Mouse (Mus musculus) heart, embryonic 12.5 days (tissue): ENCODE measurements at regions not wholly inside any gene's neighbourhood (a gene's known extent, or its start where the extent isn't known, plus 50 kb on each side); places are given as distances from the start of the nearest gene placed in this dataset.

Experiments used
- ATAC-seq: fragments of 200-750 bp; cut with Nextera tagmentation; 2 replicates; pipeline ENCODE4 v1.8.0; 2017; ENCODE audit warnings: moderate TSS enrichment, moderate library complexity; ENCODE audit not compliant: insufficient number of reproducible peaks, low FRiP score
- H3K27ac ChIP-seq: fragments of 300-500 bp; sonication (generic); 2 replicates; pipeline ENCODE4 v1.5.1; 2016; ENCODE audit warnings: mild to moderate bottlenecking, moderate library complexity; ENCODE audit not compliant: poor library complexity, severe bottlenecking
- H3K27me3 ChIP-seq: fragments of 300-500 bp; sonication (generic); replicated peaks from 2 replicates; pipeline ENCODE4 v1.6.1; 2016; ENCODE audit warnings: mild to moderate bottlenecking, moderate library complexity
- H3K36me3 ChIP-seq: fragments of 300-500 bp; sonication (generic); 2 replicates; pipeline ENCODE4 v1.6.1; 2016; ENCODE audit warnings: mild to moderate bottlenecking, moderate library complexity
- H3K4me1 ChIP-seq: fragments of 300-500 bp; sonication (generic); replicated peaks from 2 replicates; pipeline ENCODE4 v1.6.1; 2016; ENCODE audit warnings: mild to moderate bottlenecking
- H3K4me2 ChIP-seq: fragments of 300-500 bp; sonication (generic); 2 replicates; pipeline ENCODE4 v1.6.1; 2016; ENCODE audit warnings: mild to moderate bottlenecking, moderate library complexity
- H3K4me3 ChIP-seq: fragments of 300-500 bp; sonication (generic); 2 replicates; pipeline ENCODE4 v1.5.1; 2016; ENCODE audit warnings: mild to moderate bottlenecking
- H3K9ac ChIP-seq: fragments of 300-500 bp; sonication (generic); 2 replicates; pipeline ENCODE4 v1.6.1; 2016; ENCODE audit warnings: mild to moderate bottlenecking, moderate library complexity
- H3K9me3 ChIP-seq: fragments of 300-500 bp; sonication (generic); replicated peaks from 2 replicates; pipeline ENCODE4 v1.6.1; 2016; ENCODE audit warnings: mild to moderate bottlenecking, moderate library complexity
- WGBS: fragments of 180-500 bp; shearing (Covaris S2); methylation state at CpG from one replicate; pipeline ENCODE4 v1.1.7; 2016; 5-methylcytosine and 5-hydroxymethylcytosine counted together

GRCm38 (mm10) chr2:168842261-168842740 is 74.6 kb upstream of the Sall4 start:
- peak overlapping the region; percentile 45 for H3K4me2 ChIP-seq
- WGBS: 4% methylated on average over 15 of the region's 15 CpGs

GRCm38 (mm10) chr2:168841713-168842045 is 73.9 kb upstream of the Sall4 start:
- Histone ChIP-seq H3K27ac (no peak overlapping the region), H3K36me3 (no peaks in the 10 kb centered on the region), H3K9ac (no peak overlapping the region), H3K4me3 (peak overlapping the region; percentile 20; the same call in 1 of the 2 replicates), H3K27me3 (peaks cover 67% of the 10 kb centered on the region), H3K9me3 (peaks cover 3% of the 10 kb centered on the region), H3K4me2 (peak overlapping the region; percentile 45), H3K4me1 (peaks cover 14% of the 10 kb centered on the region)
- no peak for ATAC-seq
- WGBS: 2% methylated on average over 11 of the region's 11 CpGs

More at GRCm38 (mm10) chr2:168842261-168842740, 74.6 kb upstream of the Sall4 start:
- peaks cover 62% of the 10 kb centered on the region for H3K27me3 ChIP-seq
- H3K4me1 ChIP-seq: peaks cover 14% of the 10 kb centered on the region
- 0 out of 2 replicates have a peak overlapping the region, but pooled peaks have one; percentile 0 for H3K4me3 ChIP-seq
- H3K9me3 ChIP-seq: peaks cover 3% of the 10 kb centered on the region
- no peak overlapping the region for H3K27ac ChIP-seq
- H3K9ac ChIP-seq: no peak overlapping the region
- H3K36me3 ChIP-seq: no peaks in the 10 kb centered on the region
- no peak for ATAC-seq

- 6% methylated on average over 19 of the region's 19 CpGs for WGBS
Observed at GRCm38 (mm10) chr2:168840853-168841712, 73.3 kb upstream of the Sall4 start.

GRCm38 (mm10) chr2:168839811-168840655 is 72.3 kb upstream of the Sall4 start:
- WGBS: 3% methylated on average over 24 of the region's 24 CpGs
- no peaks in the 10 kb centered on the region for H3K36me3 ChIP-seq
- H3K27me3 ChIP-seq: peaks cover 70% of the 10 kb centered on the region
- peak overlapping the region; percentile 25; the same call in 1 of the 2 replicates for H3K9ac ChIP-seq
- H3K4me1 ChIP-seq: peaks cover 14% of the 10 kb centered on the region
- peak overlapping the region; percentile 36 for H3K4me3 ChIP-seq
- H3K4me2 ChIP-seq: peak overlapping the region; percentile 72
- peaks cover 3% of the 10 kb centered on the region for H3K9me3 ChIP-seq
- ATAC-seq: no peak
- no peak overlapping the region for H3K27ac ChIP-seq

More at GRCm38 (mm10) chr2:168840853-168841712, 73.3 kb upstream of the Sall4 start:
- Histone ChIP-seq H3K4me1 (peaks cover 14% of the 10 kb centered on the region), H3K27ac (no peak overlapping the region), H3K36me3 (no peaks in the 10 kb centered on the region), H3K27me3 (peaks cover 67% of the 10 kb centered on the region), H3K4me2 (peak overlapping the region; percentile 45), H3K4me3 (0 out of 2 replicates have a peak overlapping the region, but pooled peaks have one; percentile 20), H3K9ac (no peak overlapping the region), H3K9me3 (peaks cover 3% of the 10 kb centered on the region)
- no peak for ATAC-seq

- Histone ChIP-seq H3K27ac (no peak overlapping the region), H3K9ac (no peak overlapping the region), H3K36me3 (no peaks in the 10 kb centered on the region), H3K4me3 (no peak overlapping the region), H3K4me2 (peak overlapping the region; percentile 72), H3K27me3 (peaks cover 64% of the 10 kb centered on the region), H3K4me1 (peaks cover 14% of the 10 kb centered on the region), H3K9me3 (peaks cover 3% of the 10 kb centered on the region)
- ATAC-seq: no peak
- 19% methylated on average over 6 of the region's 6 CpGs for WGBS
Observed at GRCm38 (mm10) chr2:168839221-168839620, 71.5 kb upstream of the Sall4 start.

GRCm38 (mm10) chr2:168838681-168839080 is 70.9 kb upstream of the Sall4 start:
- H3K4me1 ChIP-seq: peaks cover 14% of the 10 kb centered on the region
- peak overlapping the region; percentile 7; the same call in 1 of the 2 replicates for H3K4me3 ChIP-seq
- H3K9me3 ChIP-seq: peaks cover 3% of the 10 kb centered on the region
- H3K4me2 ChIP-seq: peak overlapping the region; percentile 72
- no peak overlapping the region for H3K27ac ChIP-seq
- ATAC-seq: no peak
- no peaks in the 10 kb centered on the region for H3K36me3 ChIP-seq
- H3K27me3 ChIP-seq: peaks cover 59% of the 10 kb centered on the region
- 3% methylated on average over 12 of the region's 12 CpGs for WGBS
- H3K9ac ChIP-seq: no peak overlapping the region

GRCm38 (mm10) chr2:168837951-168838570 is 70.3 kb upstream of the Sall4 start:
- no peaks in the 10 kb centered on the region for H3K36me3 ChIP-seq
- no peak overlapping the region for H3K9ac ChIP-seq
- peaks cover 54% of the 10 kb centered on the region for H3K27me3 ChIP-seq
- peaks cover 3% of the 10 kb centered on the region for H3K9me3 ChIP-seq
- no peak overlapping the region for H3K27ac ChIP-seq
- H3K4me1 ChIP-seq: peaks cover 14% of the 10 kb centered on the region
- no peak overlapping the region for H3K4me3 ChIP-seq
- 50% methylated on average over 5 of the region's 5 CpGs for WGBS
- no peak overlapping the region for H3K4me2 ChIP-seq
- no peak for ATAC-seq

GRCm38 (mm10) chr2:168834771-168835170 is 67.0 kb upstream of the Sall4 start:
- H3K4me1 ChIP-seq: peaks cover 4% of the 10 kb centered on the region
- H3K4me2 ChIP-seq: no peak overlapping the region
- no peaks in the 10 kb centered on the region for H3K36me3 ChIP-seq
- no peak for ATAC-seq
- no peak overlapping the region for H3K4me3 ChIP-seq
- 88% methylated on average over 3 of the region's 3 CpGs for WGBS
- no peaks in the 10 kb centered on the region; the same call in 1 of the 2 replicates for H3K9me3 ChIP-seq
- peaks cover 32% of the 10 kb centered on the region for H3K27me3 ChIP-seq
- H3K9ac ChIP-seq: no peak overlapping the region
- H3K27ac ChIP-seq: no peak overlapping the region

- H3K9ac ChIP-seq: no peak overlapping the region
- H3K27me3 ChIP-seq: peaks cover 13% of the 10 kb centered on the region; the same call in 1 of the 2 replicates
- no peak for ATAC-seq
- no peaks in the 10 kb centered on the region for H3K4me1 ChIP-seq
- no peaks in the 10 kb centered on the region; the same call in 1 of the 2 replicates for H3K9me3 ChIP-seq
- H3K4me2 ChIP-seq: no peak overlapping the region
- no peak overlapping the region for H3K27ac ChIP-seq
- no peak overlapping the region for H3K4me3 ChIP-seq
- H3K36me3 ChIP-seq: no peaks in the 10 kb centered on the region
- 45% methylated on average over 14 of the region's 14 CpGs for WGBS
Observed at GRCm38 (mm10) chr2:168831740-168832139, 64.0 kb upstream of the Sall4 start.

- Histone ChIP-seq H3K36me3 (no peaks in the 10 kb centered on the region), H3K9ac (no peak overlapping the region), H3K4me2 (no peak overlapping the region), H3K9me3 (no peaks in the 10 kb centered on the region), H3K4me3 (no peak overlapping the region), H3K4me1 (no peaks in the 10 kb centered on the region), H3K27me3 (peaks cover 9% of the 10 kb centered on the region; the same call in 1 of the 2 replicates), H3K27ac (no peak overlapping the region)
- ATAC-seq: no peak
- WGBS: 54% methylated on average over 10 of the region's 10 CpGs
Observed at GRCm38 (mm10) chr2:168820648-168821047, 52.9 kb upstream of the Sall4 start.
